Mouse (Mus musculus): ENCODE results near the gene Xrcc4.

DNA sequence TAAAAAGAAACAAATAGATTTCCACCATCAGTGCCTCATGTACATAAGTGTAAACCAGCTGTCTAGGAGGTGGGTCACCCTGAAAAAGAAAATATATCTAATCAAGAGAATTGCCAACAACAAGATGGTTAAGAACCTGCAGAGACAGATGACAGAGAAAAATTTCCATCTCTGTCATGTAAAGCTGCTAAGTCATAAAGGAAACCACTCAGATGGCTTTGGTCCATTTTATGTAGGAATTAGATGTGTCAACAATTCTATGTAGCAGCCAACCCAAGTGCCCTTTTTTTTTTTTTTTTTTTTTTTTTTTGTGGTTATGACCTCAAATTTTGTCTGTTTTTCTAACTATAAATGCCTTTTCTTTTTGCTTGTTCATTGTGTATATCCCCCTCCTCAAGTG lies 12.1 kb upstream of the Xrcc4 start:
- TF ChIP-seq CTCF (IDR thresholded peaks at IDR 0.05; ENCODE audit: control insufficient read depth, insufficient read depth, insufficient read length) (no peak), MYOD1 (IDR thresholded peaks at IDR 0.05; ENCODE audit: control insufficient read depth, insufficient read length, low read depth) (no peak), USF1 (IDR thresholded peaks at IDR 0.05; ENCODE audit: low read depth) (no peak), MAX (IDR thresholded peaks at IDR 0.05) (no peak)

Data from C2C12 (cell line).